Mouse (Mus musculus) thymus, adult 2 months (tissue): ENCODE data around the gene Sult2b1.

Experiments
- CTCF ChIP-seq: fragments of 200-500 bp; IDR thresholded peaks from 2 replicates; pipeline ENCODE4 v1.5.1; 2012; ENCODE audit warnings: mild to moderate bottlenecking, control low read depth, low read length, moderate library complexity, borderline replicate concordance; ENCODE audit not compliant: control insufficient read depth, poor library complexity, insufficient read depth; ENCODE audit errors: extremely low read depth
- POLR2A ChIP-seq: fragments of 200-500 bp; IDR thresholded peaks from 2 replicates; pipeline ENCODE4 v1.6.1; 2012; ENCODE audit warnings: mild to moderate bottlenecking, low read length, control low read depth, moderate library complexity; ENCODE audit not compliant: control insufficient read depth, poor library complexity, insufficient read depth; ENCODE audit errors: extremely low read depth

- TF ChIP-seq CTCF (peak; percentile 92), POLR2A (0 out of 2 replicates have a peak, but pooled peaks have one; percentile 13)
Observed at GRCm38 (mm10) chr7:45682144-45683126, 102.0 kb downstream of the Sult2b1 start.
